Mouse (Mus musculus) macrophage (primary cell): ENCODE data around the gene Gm29776. TPM values are rescaled to one million over a fixed set of nuclear protein-coding genes. Genes with fewer than 3 reads are reported as not detected.
A peak's percentile ranks its signal among the peaks of the same experiment; 100 is the strongest.

ENCODE experiments used
- H3K27ac ChIP-seq: fragments of 350-480 bp; formaldehyde crosslinking; 2 replicates; pipeline ENCODE4 v1.9.0; 2021
- H3K36me3 ChIP-seq: fragments of 350-480 bp; formaldehyde crosslinking; 2 replicates; pipeline ENCODE4 v1.9.0; 2021; ENCODE audit errors: inconsistent target
- H3K4me3 ChIP-seq: fragments of 350-480 bp; formaldehyde crosslinking; 2 replicates; pipeline ENCODE4 v1.9.0; 2021; ENCODE audit errors: inconsistent target
- H3K79me2 ChIP-seq: fragments of 350-480 bp; formaldehyde crosslinking; 2 replicates; pipeline ENCODE4 v1.9.0; 2021; ENCODE audit errors: inconsistent target
- WGBS: methylation state at CpG from one replicate; pipeline ENCODE4 v1.1.7; 2026; ENCODE audit warnings: inconsistent platforms; ENCODE audit not compliant: missing documents; 5-methylcytosine and 5-hydroxymethylcytosine counted together
- polyA plus RNA-seq: library from polyadenylated mRNA; stranded (reverse); fragments of 250-400 nt; gene quantifications from 3 replicates; pipeline ENCODE4 v1.2.4, GENCODE M21; 2018; ENCODE audit warnings: inconsistent platforms

Gene Gm29776
- polyA plus RNA-seq, 1 experiment from 2014 or later = not detected

- WGBS = 56% methylated on average over 6 of the region's 6 CpGs
- Histone ChIP-seq H3K79me2 (peaks cover 10% of the 10 kb centered on the region; the same call in 1 of the 2 replicates), H3K4me3 (no peak overlapping the region), H3K27ac (no peak overlapping the region), H3K36me3 (peaks cover 10% of the 10 kb centered on the region; the same call in 1 of the 2 replicates)
These were observed 3.6 kb downstream of the Gm29776 start for GRCm38 (mm10) chr14:54695042-54695441.

- 2% methylated on average over 8 of the region's 8 CpGs for WGBS
- H3K27ac ChIP-seq = peak overlapping the region; percentile 83
- H3K79me2 ChIP-seq = peaks cover 79% of the 10 kb centered on the region
- peaks cover 31% of the 10 kb centered on the region; the same call in 1 of the 2 replicates for H3K36me3 ChIP-seq
- H3K4me3 ChIP-seq = peak overlapping the region; percentile 94
These were observed 11.4 kb downstream of the Gm29776 start for GRCm38 (mm10) chr14:54687251-54687650.

GRCm38 (mm10) chr14:54686522-54687143 is 12.0 kb downstream of the Gm29776 start, which contains the start of gene Acin1:
TSS of gene Acin1 (minus strand) at chr14:54686931.
- H3K36me3 ChIP-seq = peaks cover 31% of the 10 kb centered on the region; the same call in 1 of the 2 replicates
- H3K79me2 ChIP-seq = peaks cover 85% of the 10 kb centered on the region
- under 1% methylated on average over 41 of the region's 44 CpGs for WGBS
- peak within 1 kb of the TSS; percentile 83 for H3K27ac ChIP-seq
- peak within 1 kb of the TSS; percentile 94 for H3K4me3 ChIP-seq

GRCm38 (mm10) chr14:54686063-54686521 is 12.5 kb downstream of the Gm29776 start, which contains the start of gene 1700123O20Rik:
TSS of gene 1700123O20Rik (plus strand) at chr14:54686216.
- H3K79me2 ChIP-seq = peaks cover 90% of the 10 kb centered on the region
- 2% methylated on average over 32 of the region's 41 CpGs for WGBS
- H3K36me3 ChIP-seq = peaks cover 31% of the 10 kb centered on the region; the same call in 1 of the 2 replicates
- H3K4me3 ChIP-seq = peak within 1 kb of the TSS; percentile 94
- peak within 1 kb of the TSS; percentile 83 for H3K27ac ChIP-seq

- Histone ChIP-seq H3K79me2 (peaks cover 91% of the 10 kb centered on the region), H3K4me3 (peak overlapping the region; percentile 94), H3K36me3 (peaks cover 26% of the 10 kb centered on the region; the same call in 1 of the 2 replicates), H3K27ac (peak overlapping the region; percentile 83; the same call in 1 of the 2 replicates)
- WGBS = 0% methylated on average over 8 of the region's 8 CpGs
These were observed 13.2 kb downstream of the Gm29776 start for GRCm38 (mm10) chr14:54685471-54685870.

- Histone ChIP-seq H3K4me3 (no peak overlapping the region), H3K36me3 (peaks cover 40% of the 10 kb centered on the region), H3K79me2 (peaks cover 91% of the 10 kb centered on the region), H3K27ac (no peak overlapping the region)
- WGBS = 98% methylated on average over 3 of the region's 3 CpGs
These were observed 16.2 kb downstream of the Gm29776 start for GRCm38 (mm10) chr14:54682396-54682795.

- H3K36me3 ChIP-seq = peaks cover 71% of the 10 kb centered on the region
- 96% methylated on average over 16 of the region's 16 CpGs for WGBS
- H3K27ac ChIP-seq = no peak overlapping the region
- H3K4me3 ChIP-seq = no peak overlapping the region
- H3K79me2 ChIP-seq = peaks cover 72% of the 10 kb centered on the region
These were observed 19.9 kb downstream of the Gm29776 start for GRCm38 (mm10) chr14:54678657-54679304.

- Histone ChIP-seq H3K79me2 (peaks cover 71% of the 10 kb centered on the region), H3K27ac (no peak overlapping the region), H3K36me3 (peaks cover 68% of the 10 kb centered on the region), H3K4me3 (no peak overlapping the region)
- 96% methylated on average over 5 of the region's 5 CpGs for WGBS
These were observed 22.3 kb downstream of the Gm29776 start for GRCm38 (mm10) chr14:54676290-54676689.

GRCm38 (mm10) chr14:54674317-54674716 is 24.3 kb downstream of the Gm29776 start:
- 35% methylated on average over 2 of the region's 2 CpGs for WGBS
- Histone ChIP-seq H3K4me3 (no peak overlapping the region), H3K27ac (no peak overlapping the region), H3K79me2 (peaks cover 70% of the 10 kb centered on the region; the same call in 1 of the 2 replicates), H3K36me3 (peaks cover 60% of the 10 kb centered on the region)

- 65% methylated on average over 4 of the region's 4 CpGs for WGBS
- H3K4me3 ChIP-seq = no peak overlapping the region
- peaks cover 50% of the 10 kb centered on the region for H3K36me3 ChIP-seq
- no peak overlapping the region for H3K27ac ChIP-seq
- H3K79me2 ChIP-seq = peaks cover 63% of the 10 kb centered on the region; the same call in 1 of the 2 replicates
These were observed 29.3 kb downstream of the Gm29776 start for GRCm38 (mm10) chr14:54669381-54669780.

GRCm38 (mm10) chr14:54664477-54665222 is 34.0 kb downstream of the Gm29776 start:
- WGBS = 94% methylated on average over 10 of the region's 10 CpGs
- peaks cover 82% of the 10 kb centered on the region for H3K36me3 ChIP-seq
- H3K4me3 ChIP-seq = no peak overlapping the region
- peaks cover 18% of the 10 kb centered on the region; the same call in 1 of the 2 replicates for H3K79me2 ChIP-seq
- no peak overlapping the region for H3K27ac ChIP-seq

- H3K36me3 ChIP-seq = peaks cover 94% of the 10 kb centered on the region
- no peak overlapping the region for H3K4me3 ChIP-seq
- H3K79me2 ChIP-seq = no peaks in the 10 kb centered on the region; the same call in 1 of the 2 replicates
- 96% methylated on average over 2 of the region's 2 CpGs for WGBS
- H3K27ac ChIP-seq = no peak overlapping the region
These were observed 38.6 kb downstream of the Gm29776 start for GRCm38 (mm10) chr14:54660009-54660408.

- peak overlapping the region; percentile 72 for H3K27ac ChIP-seq
- H3K36me3 ChIP-seq = peaks cover 55% of the 10 kb centered on the region
- H3K4me3 ChIP-seq = peak overlapping the region; percentile 93
- 1% methylated on average over 12 of the region's 12 CpGs for WGBS
- peaks cover 45% of the 10 kb centered on the region for H3K79me2 ChIP-seq
These were observed 45.1 kb downstream of the Gm29776 start for GRCm38 (mm10) chr14:54653496-54653895.

GRCm38 (mm10) chr14:54652787-54653186 is 45.8 kb downstream of the Gm29776 start:
- peak overlapping the region; percentile 72 for H3K27ac ChIP-seq
- H3K4me3 ChIP-seq = peak overlapping the region; percentile 93
- H3K36me3 ChIP-seq = peaks cover 55% of the 10 kb centered on the region
- peaks cover 48% of the 10 kb centered on the region for H3K79me2 ChIP-seq
- WGBS = 5% methylated on average over 7 of the region's 7 CpGs
